ENCODE assay signal across 10 mouse cellular contexts in the genomic region with DNA sequence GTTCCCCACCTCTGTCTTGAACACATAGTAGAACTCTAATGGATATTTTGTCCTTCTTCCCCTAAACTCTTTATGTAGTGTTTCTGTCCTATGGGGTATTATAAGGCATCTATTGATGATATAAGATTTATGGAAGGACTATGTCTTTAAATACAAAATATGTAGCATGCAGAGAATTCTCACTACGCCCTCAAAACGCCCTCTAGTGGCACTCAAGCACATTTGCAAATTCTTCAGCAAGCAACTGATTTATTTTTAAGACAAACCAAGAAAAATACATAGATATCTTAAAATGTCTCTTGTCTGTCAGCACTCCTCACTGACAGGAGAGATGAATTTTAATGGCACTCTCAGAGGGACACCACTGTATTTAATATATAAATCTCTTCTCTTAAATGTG. TPM values are rescaled to one million over a fixed set of nuclear protein-coding genes. Genes with fewer than 3 reads are reported as not detected.
DNase-seq lines count a peak whose midpoint lies in the region; ATAC-seq and TF ChIP-seq lines count a peak whose summit lies in the region.
"Had no signal": no experiment of that assay in that cellular context is flagged by ENCODE, and none has a peak within 500 bp of the region (broad histone marks: within the 10 kb centered on the region; RNA-seq: fewer than 3 reads in every experiment).

No protein-coding gene starts in this region.

- H3K4me2 ChIP-seq in hindbrain, postnatal 0 days (ENCODE audit: low read depth, low read length) = no peak overlapping the region
- H3K4me2 ChIP-seq in hindbrain, embryonic 11.5 days (replicated peaks; ENCODE audit: low read depth, low read length) = no peak overlapping the region
- no peak overlapping the region for H3K4me2 ChIP-seq in limb, embryonic 11.5 days (ENCODE audit: low read depth, severe bottlenecking)
- H3K4me2 ChIP-seq in hindbrain, embryonic 13.5 days = no peak overlapping the region
- no peak overlapping the region for H3K4me2 ChIP-seq in heart, embryonic 11.5 days
- H3K4me2 ChIP-seq: forebrain, embryonic 12.5 days had no signal

- peak; percentile 75 for TF ChIP-seq CTCF in hindbrain, postnatal 0 days (IDR thresholded peaks at IDR 0.05; ENCODE audit: low read depth)

- no peak for ATAC-seq in hindbrain, postnatal 0 days
- ATAC-seq in hindbrain, embryonic 11.5 days (ENCODE audit: low FRiP score) = no peak
- no peak for ATAC-seq in limb, embryonic 11.5 days (ENCODE audit: insufficient number of reproducible peaks, low FRiP score, low TSS enrichment, low read depth)
- no peak for ATAC-seq in hindbrain, embryonic 13.5 days (ENCODE audit: low FRiP score)
- ATAC-seq in heart, embryonic 11.5 days (replicated peaks; ENCODE audit: insufficient number of reproducible peaks, low FRiP score, low TSS enrichment) = no peak

- H3K27me3 ChIP-seq in hindbrain, postnatal 0 days (ENCODE audit: insufficient read depth, low read length) = no peaks in the 10 kb centered on the region
- H3K27me3 ChIP-seq in hindbrain, embryonic 11.5 days (ENCODE audit: control insufficient read depth, insufficient read depth, low read length) = no peaks in the 10 kb centered on the region
- no peaks in the 10 kb centered on the region for H3K27me3 ChIP-seq in limb, embryonic 11.5 days (ENCODE audit: control insufficient read depth, insufficient read depth, low read length)
- H3K27me3 ChIP-seq in hindbrain, embryonic 13.5 days = no peaks in the 10 kb centered on the region
- H3K27me3 ChIP-seq in heart, embryonic 11.5 days (ENCODE audit: control insufficient read depth, insufficient read depth, low read length) = no peaks in the 10 kb centered on the region
- H3K27me3 ChIP-seq: forebrain, embryonic 12.5 days had no signal

- no peaks in the 10 kb centered on the region for H3K9me3 ChIP-seq in hindbrain, postnatal 0 days (ENCODE audit: low read length)
- no peaks in the 10 kb centered on the region for H3K9me3 ChIP-seq in hindbrain, embryonic 11.5 days (ENCODE audit: control insufficient read depth, low read length)
- H3K9me3 ChIP-seq in limb, embryonic 11.5 days (ENCODE audit: control insufficient read depth, low read length) = no peaks in the 10 kb centered on the region
- H3K9me3 ChIP-seq in hindbrain, embryonic 13.5 days = no peaks in the 10 kb centered on the region
- H3K9me3 ChIP-seq in heart, embryonic 11.5 days (replicated peaks; ENCODE audit: control insufficient read depth, low read length) = no peaks in the 10 kb centered on the region
- H3K9me3 ChIP-seq: forebrain, embryonic 12.5 days had no signal

- whole genome bisulfite sequencing in hindbrain, postnatal 0 days = 14% methylated on average over 2 of the region's 2 CpGs
- 19% methylated on average over 2 of the region's 2 CpGs for WGBS in hindbrain, embryonic 11.5 days
- 32% methylated on average over 2 of the region's 2 CpGs for WGBS in limb, embryonic 11.5 days
- 18% methylated on average over 2 of the region's 2 CpGs for WGBS in hindbrain, embryonic 13.5 days
- WGBS in heart, embryonic 11.5 days (ENCODE audit: insufficient replicate concordance) = 24% methylated on average over 2 of the region's 2 CpGs

- peak; percentile 66 for DNase-seq in hindbrain, postnatal 0 days (ENCODE audit: low spot score)
- no peak for DNase-seq in hindbrain, embryonic 11.5 days (ENCODE audit: low spot score)
- DNase-seq in A20 (ENCODE audit: low read depth, low spot score) (peak; percentile 30), ZHBTc4 (ENCODE audit: low read depth, low spot score) (peak; percentile 36)
- DNase-seq in limb, embryonic 11.5 days (ENCODE audit: low spot score) = no peak
- DNase-seq in layer of hippocampus, postnatal 14 days (ENCODE audit: low spot score in 2 of 2) = no peak
- DNase-seq: kidney, adult 8-10 months had no signal

- H3K27ac ChIP-seq in hindbrain, postnatal 0 days = no peak overlapping the region
- H3K27ac ChIP-seq in hindbrain, embryonic 11.5 days (ENCODE audit: low read depth, low read length) = no peak overlapping the region
- H3K27ac ChIP-seq in limb, embryonic 11.5 days (replicated peaks; ENCODE audit: low read depth, low read length) = peak overlapping the region; percentile 90
- no peak overlapping the region for H3K27ac ChIP-seq in hindbrain, embryonic 13.5 days
- H3K27ac ChIP-seq in heart, embryonic 11.5 days (ENCODE audit: low read depth, low read length) = no peak overlapping the region

- no peak overlapping the region for H3K9ac ChIP-seq in hindbrain, postnatal 0 days (replicated peaks; ENCODE audit: low read length)
- H3K9ac ChIP-seq in hindbrain, embryonic 11.5 days (ENCODE audit: low read depth, low read length) = no peak overlapping the region
- H3K9ac ChIP-seq in limb, embryonic 11.5 days (ENCODE audit: low read length) = no peak overlapping the region
- no peak overlapping the region for H3K9ac ChIP-seq in hindbrain, embryonic 13.5 days
- no peak overlapping the region for H3K9ac ChIP-seq in heart, embryonic 11.5 days (ENCODE audit: low read depth, low read length)
- H3K9ac ChIP-seq: forebrain, embryonic 12.5 days had no signal

- no peak overlapping the region for H3K4me3 ChIP-seq in hindbrain, postnatal 0 days (ENCODE audit: low read length)
- H3K4me3 ChIP-seq in hindbrain, embryonic 11.5 days (ENCODE audit: low read depth, low read length) = no peak overlapping the region
- H3K4me3 ChIP-seq in limb, embryonic 11.5 days (ENCODE audit: low read depth, low read length) = no peak overlapping the region
- H3K4me3 ChIP-seq in hindbrain, embryonic 13.5 days = no peak overlapping the region
- H3K4me3 ChIP-seq in heart, embryonic 11.5 days (ENCODE audit: low read depth, low read length) = no peak overlapping the region
- H3K4me3 ChIP-seq: forebrain, embryonic 12.5 days had no signal

- H3K36me3 ChIP-seq in hindbrain, postnatal 0 days (ENCODE audit: insufficient read depth, low read length) = peaks cover 13% of the 10 kb centered on the region; the same call in 1 of the 2 replicates
- H3K36me3 ChIP-seq in hindbrain, embryonic 11.5 days (ENCODE audit: control insufficient read depth, insufficient read depth, low read length) = no peaks in the 10 kb centered on the region
- H3K36me3 ChIP-seq in limb, embryonic 11.5 days (ENCODE audit: control insufficient read depth, insufficient read depth, low read length) = no peaks in the 10 kb centered on the region; the same call in 1 of the 2 replicates
- peaks cover 48% of the 10 kb centered on the region for H3K36me3 ChIP-seq in hindbrain, embryonic 13.5 days
- H3K36me3 ChIP-seq in heart, embryonic 11.5 days (ENCODE audit: control insufficient read depth, insufficient read depth, low read length) = peaks cover 19% of the 10 kb centered on the region

- H3K4me1 ChIP-seq in hindbrain, postnatal 0 days (ENCODE audit: insufficient read depth, low read length) = no peaks in the 10 kb centered on the region
- H3K4me1 ChIP-seq in hindbrain, embryonic 11.5 days (replicated peaks; ENCODE audit: control insufficient read depth, insufficient read depth, low read length) = no peaks in the 10 kb centered on the region
- peaks cover 33% of the 10 kb centered on the region for H3K4me1 ChIP-seq in limb, embryonic 11.5 days (ENCODE audit: control insufficient read depth, insufficient read depth, low read length)
- H3K4me1 ChIP-seq in hindbrain, embryonic 13.5 days (replicated peaks) = no peaks in the 10 kb centered on the region; the same call in 1 of the 2 replicates
- peaks cover 17% of the 10 kb centered on the region for H3K4me1 ChIP-seq in heart, embryonic 11.5 days (ENCODE audit: control insufficient read depth, insufficient read depth, low read length)

RNA-seq across cellular contexts. Expression of gene Naa20, which starts 19.5 kb away (rescaled TPM):
- total RNA-seq in hindbrain, postnatal 0 days (2014; rRNA removed) = 104 and 105 TPM in 2 replicates
- 166 and 168 TPM in 2 replicates for polyA plus RNA-seq in hindbrain, postnatal 0 days (2015; fragmentation: Nextera tagmentation; extraction: Ambion mirVana)
- polyA plus RNA-seq in hindbrain, embryonic 11.5 days (2014; fragmentation: Nextera tagmentation; extraction: Ambion mirVana) = 139 and 146 TPM in 2 replicates
- polyA plus RNA-seq in limb, embryonic 11.5 days (2014; fragmentation: Nextera tagmentation; extraction: Ambion mirVana) = 153 and 159 TPM in 2 replicates
- polyA plus RNA-seq in hindbrain, embryonic 13.5 days (2015; fragmentation: Nextera tagmentation; extraction: Ambion mirVana) = 118 and 121 TPM in 2 replicates
- total RNA-seq in layer of hippocampus, postnatal 14 days (2021) = 10 to 100 TPM; 65.6 to 73.8 TPM
- polyA plus RNA-seq in heart, embryonic 11.5 days (2014; fragmentation: Nextera tagmentation; extraction: Ambion mirVana) = 185 and 189 TPM in 2 replicates

RNA-seq across cellular contexts. Expression of gene Cfap61, which starts 52.2 kb away (rescaled TPM):
- total RNA-seq in hindbrain, postnatal 0 days (2014; rRNA removed) = 2.6 and 4.1 TPM in 2 replicates
- polyA plus RNA-seq in hindbrain, postnatal 0 days (2015; fragmentation: Nextera tagmentation; extraction: Ambion mirVana) = 3.7 and 5.4 TPM in 2 replicates
- 1.7 and 2.4 TPM in 2 replicates for polyA plus RNA-seq in hindbrain, embryonic 11.5 days (2014; fragmentation: Nextera tagmentation; extraction: Ambion mirVana)
- 0.08 and 0.09 TPM in 2 replicates for polyA plus RNA-seq in limb, embryonic 11.5 days (2014; fragmentation: Nextera tagmentation; extraction: Ambion mirVana)
- polyA plus RNA-seq in hindbrain, embryonic 13.5 days (2015; fragmentation: Nextera tagmentation; extraction: Ambion mirVana) = 2.1 and 3.8 TPM in 2 replicates
- total RNA-seq in layer of hippocampus, postnatal 14 days (2021) = 1 to 10 TPM; 2.5 to 4.7 TPM
- polyA plus RNA-seq in heart, embryonic 11.5 days (2014; fragmentation: Nextera tagmentation; extraction: Ambion mirVana) = 0.10 and 1.1 TPM in 2 replicates

RNA-seq across cellular contexts. Expression of gene Crnkl1, which starts 52.4 kb away (rescaled TPM):
- total RNA-seq in hindbrain, postnatal 0 days (2014; rRNA removed) = 12.3 and 14.6 TPM in 2 replicates
- polyA plus RNA-seq in hindbrain, postnatal 0 days (2015; fragmentation: Nextera tagmentation; extraction: Ambion mirVana) = 15.1 and 19.6 TPM in 2 replicates
- polyA plus RNA-seq in hindbrain, embryonic 11.5 days (2014; fragmentation: Nextera tagmentation; extraction: Ambion mirVana) = 42.3 and 43.9 TPM in 2 replicates
- 45.8 and 46.9 TPM in 2 replicates for polyA plus RNA-seq in limb, embryonic 11.5 days (2014; fragmentation: Nextera tagmentation; extraction: Ambion mirVana)
- 30.2 and 30.5 TPM in 2 replicates for polyA plus RNA-seq in hindbrain, embryonic 13.5 days (2015; fragmentation: Nextera tagmentation; extraction: Ambion mirVana)
- total RNA-seq in layer of hippocampus, postnatal 14 days (2021) = 10 to 100 TPM; 18.3 to 19.9 TPM
- 20.4 and 23.5 TPM in 2 replicates for polyA plus RNA-seq in heart, embryonic 11.5 days (2014; fragmentation: Nextera tagmentation; extraction: Ambion mirVana)

Comparison
In these comparisons a context has a peak if more than half of its experiments do, and no peak if none do; other contexts are left out.
1. DNase-seq: peak in hindbrain, postnatal 0 days (single experiment), A20 (single experiment) and ZHBTc4 (single experiment); none in hindbrain, embryonic 11.5 days (single experiment), limb, embryonic 11.5 days (single experiment) and layer of hippocampus, postnatal 14 days (0 of 2).